Mouse (Mus musculus) liver, embryonic 14.5 days (tissue): ENCODE measurements at regions not wholly inside any gene's neighbourhood (a gene's known extent, or its start where the extent isn't known, plus 50 kb on each side); places are given as distances from the start of the nearest gene placed in this dataset.

Experiments used
- CTCF ChIP-seq: IDR thresholded peaks from 2 replicates; pipeline ENCODE4 v1.5.1; 2016; ENCODE audit warnings: antibody characterized with exemption, low read depth, control low read depth
- EP300 ChIP-seq: IDR thresholded peaks from 2 replicates; pipeline ENCODE4 v1.6.1; 2016; ENCODE audit warnings: antibody characterized with exemption, low read depth

- TF ChIP-seq EP300 (no peak), CTCF (no peak)
Measured at GRCm38 (mm10) chr17:10040375-10040774, 279.3 kb downstream of the Qk start.
